Mouse (Mus musculus) layer of hippocampus, postnatal 25 days (tissue): ENCODE data around the gene Lmna. TPM values are rescaled to one million over a fixed set of nuclear protein-coding genes. Genes with fewer than 3 reads are reported as not detected.
A peak's percentile ranks its signal among the peaks of the same experiment; 100 is the strongest.

Source experiments
- DNase-seq, 2 experiments: peaks; one replicate each; pipeline ENCODE4 v3.0.0; 2022; ENCODE audit warnings: mixed read lengths in 2 of 2, low spot score in 1 of 2; ENCODE audit errors: extremely low spot score in 1 of 2
- total RNA-seq, 2 experiments: library from RNA; stranded (reverse); gene quantifications; 2 replicates each; pipeline ENCODE4 v1.2.3; 2021

Lmna gene
- total RNA-seq, 2 experiments from 2014 or later = 35.6 to 38.8 TPM

GRCm38 (mm10) chr3:88502641-88503504, 6.9 kb downstream of the Lmna start:
- DNase-seq = peak; percentile 82 to 85

DNA sequence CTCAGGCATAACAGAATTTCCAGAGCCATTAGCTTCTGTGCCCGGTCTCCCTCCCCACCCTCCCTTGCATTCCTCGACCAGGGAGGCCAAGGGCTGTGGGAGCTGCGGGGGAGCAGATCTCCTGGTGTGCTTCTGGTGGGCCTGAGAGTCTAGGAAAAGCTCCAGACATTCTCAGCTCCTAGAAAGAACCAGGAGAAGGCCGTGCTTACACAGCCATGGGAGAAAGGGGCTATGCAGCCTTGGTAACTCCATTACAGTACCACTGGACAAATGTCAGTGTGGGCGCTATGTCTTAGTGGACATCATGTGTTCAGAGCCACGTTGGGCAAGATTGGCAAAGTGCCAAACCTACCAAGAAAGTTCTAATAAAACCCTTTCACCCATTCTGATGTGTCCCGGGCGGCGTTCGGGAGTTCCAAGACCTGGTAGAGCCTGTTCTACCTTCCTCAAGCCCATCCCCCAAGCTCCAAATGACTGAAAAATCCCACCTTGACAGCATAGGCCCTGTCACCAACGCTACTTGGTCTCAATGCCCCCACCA, 7.7 kb downstream of the Lmna start:
- no peak for DNase-seq

GRCm38 (mm10) chr3:88501366-88502030, 8.3 kb downstream of the Lmna start:
- DNase-seq = no peak

DNA sequence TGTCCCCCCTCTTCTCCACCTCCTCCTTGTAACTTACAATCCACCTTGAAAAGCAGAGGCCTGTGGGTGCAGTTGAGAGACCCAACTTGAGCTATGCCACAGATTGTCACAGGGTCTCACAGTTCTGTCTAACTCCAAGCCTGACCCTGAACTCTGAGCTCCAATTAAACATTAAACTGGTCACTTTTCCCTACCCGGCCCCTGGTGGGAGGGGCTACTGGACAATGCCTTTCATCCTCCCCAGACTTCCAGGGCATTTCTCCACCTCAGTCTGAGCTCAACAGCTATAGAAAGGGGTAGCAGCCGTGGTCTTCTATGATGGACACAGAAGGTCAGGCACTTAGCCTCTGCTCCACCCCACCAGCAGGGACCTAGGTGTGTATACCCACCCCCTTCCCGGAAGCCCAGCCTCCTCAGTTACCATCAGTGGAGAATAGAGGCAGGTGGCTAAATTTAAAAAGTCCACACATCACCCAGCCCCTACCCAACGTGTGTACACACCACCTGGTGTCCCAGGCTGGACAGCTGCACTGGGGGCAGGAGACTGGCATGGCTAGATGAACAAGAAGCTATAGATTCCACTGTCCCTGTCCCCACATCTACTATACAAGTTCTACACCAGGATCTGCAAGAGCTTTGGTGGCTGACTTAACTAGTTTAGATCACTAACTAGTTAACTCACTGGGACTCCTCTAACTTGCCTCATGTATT, 8.9 kb downstream of the Lmna start:
- DNase-seq = no peak

- DNase-seq = no peak
Measured at GRCm38 (mm10) chr3:88500087-88500486, 9.7 kb downstream of the Lmna start.

DNA sequence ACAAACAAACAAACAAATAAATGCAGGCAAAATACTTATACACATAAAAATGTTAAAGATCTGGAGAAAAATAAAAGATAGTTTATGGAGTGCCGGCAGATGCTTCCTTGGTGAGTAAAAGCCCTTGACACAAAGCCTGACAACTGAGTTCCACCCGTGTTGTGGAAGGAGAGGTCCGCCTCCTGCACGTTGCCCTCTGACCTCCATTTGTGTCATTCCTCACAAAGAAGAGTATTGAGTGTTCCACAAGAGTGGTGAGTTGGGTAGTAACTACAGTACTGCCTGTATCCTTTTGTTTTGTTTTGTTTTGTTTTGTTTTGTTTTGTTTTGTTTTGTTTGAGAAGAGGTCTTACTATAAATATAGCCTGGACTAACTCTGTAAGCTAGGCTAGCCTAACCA, 10.2 kb downstream of the Lmna start:
- DNase-seq = no peak

DNA sequence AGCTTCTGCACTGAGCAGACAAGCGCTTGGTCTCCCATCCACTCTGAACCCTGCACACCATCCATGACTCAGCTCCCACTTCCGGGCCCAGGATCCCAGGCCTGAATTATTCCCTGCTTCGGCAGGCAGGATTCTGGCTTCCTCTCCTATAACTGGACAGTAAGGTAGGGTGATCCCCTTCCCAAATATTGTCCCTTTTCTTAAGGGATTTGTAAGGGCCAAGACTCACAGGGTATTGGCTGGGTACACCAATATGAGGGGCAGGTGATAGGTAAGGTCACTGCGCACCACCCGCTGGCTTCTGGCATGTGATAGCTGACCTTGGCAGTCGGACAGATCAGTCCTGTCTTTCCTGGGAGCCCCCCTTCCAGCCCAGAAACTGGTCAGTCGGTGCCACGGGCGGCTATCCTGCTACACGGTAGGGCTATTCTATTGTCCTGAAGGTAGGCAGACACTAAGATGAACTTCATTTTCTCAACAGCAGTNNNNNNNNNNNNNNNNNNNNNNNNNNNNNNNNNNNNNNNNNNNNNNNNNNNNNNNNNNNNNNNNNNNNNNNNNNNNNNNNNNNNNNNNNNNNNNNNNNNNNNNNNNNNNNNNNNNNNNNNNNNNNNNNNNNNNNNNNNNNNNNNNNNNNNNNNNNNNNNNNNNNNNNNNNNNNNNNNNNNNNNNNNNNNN, 13.9 kb downstream of the Lmna start:
- DNase-seq = no peak

- DNase-seq = no peak
Measured at GRCm38 (mm10) chr3:88494836-88495628, 14.7 kb downstream of the Lmna start.

GRCm38 (mm10) chr3:88493706-88494582, 15.8 kb downstream of the Lmna start:
- no peak for DNase-seq

DNA sequence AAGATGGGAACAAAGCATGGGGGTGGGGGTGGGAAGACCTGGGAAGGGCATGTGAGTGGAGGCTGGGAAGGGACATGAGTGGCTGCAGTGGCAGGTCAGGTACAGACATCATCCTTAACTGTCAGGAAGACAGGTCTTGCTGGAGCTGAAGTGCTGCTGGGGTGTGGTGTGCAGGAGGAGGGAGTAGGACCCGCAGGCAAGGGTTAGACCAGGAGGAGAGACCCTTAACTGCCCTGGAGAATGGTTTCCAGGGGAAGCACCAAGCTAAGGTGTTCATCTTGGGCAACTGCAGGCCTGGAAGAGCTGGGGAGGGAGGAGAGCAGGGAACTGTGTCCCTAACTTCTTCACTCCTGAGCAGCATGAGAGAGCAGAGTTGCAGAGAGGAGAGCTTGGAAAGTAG, 22.4 kb downstream of the Lmna start:
- no peak for DNase-seq

DNA sequence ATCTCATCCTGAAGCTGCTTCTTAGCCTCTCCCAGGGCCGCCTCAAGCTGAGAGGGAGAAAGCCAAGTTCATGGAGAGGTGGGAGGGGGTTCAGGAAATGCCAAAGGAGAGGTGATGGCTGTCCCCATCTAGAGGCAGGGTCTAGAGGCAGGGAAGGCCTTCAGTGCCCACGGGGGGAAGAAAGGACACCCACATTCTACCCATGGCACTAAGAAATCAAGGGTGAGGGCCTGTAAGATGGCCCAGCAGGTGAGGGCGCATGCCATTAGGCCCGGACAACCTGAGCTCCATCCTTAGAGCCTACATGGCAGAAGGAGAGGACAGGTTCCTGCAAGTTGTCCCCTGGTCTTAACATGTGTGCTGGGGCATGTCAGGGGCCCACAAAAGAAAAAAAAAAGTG, 22.9 kb downstream of the Lmna start:
- DNase-seq = no peak

DNA sequence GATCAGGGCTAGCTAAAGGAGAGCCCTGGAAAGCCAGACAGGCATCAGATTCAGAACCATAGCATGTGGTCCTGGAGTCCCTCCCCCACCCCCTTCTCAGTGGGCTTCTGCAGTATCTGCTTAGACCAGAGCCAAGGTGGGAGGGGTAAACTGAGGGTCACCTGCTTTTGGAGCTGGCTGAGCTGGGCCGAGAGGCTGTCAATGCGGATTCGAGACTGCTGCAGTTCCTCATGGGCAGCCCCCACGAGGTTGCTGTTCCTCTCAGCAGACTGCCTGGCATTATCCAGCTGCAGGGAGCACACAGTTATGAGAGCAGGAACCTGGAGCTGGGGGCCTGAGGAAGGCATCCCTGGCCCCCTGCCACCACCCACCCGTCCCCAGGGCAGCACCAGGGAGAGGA, 23.7 kb downstream of the Lmna start:
- no peak for DNase-seq

- no peak for DNase-seq
Measured at GRCm38 (mm10) chr3:88484597-88485316, 25.0 kb downstream of the Lmna start.

GRCm38 (mm10) chr3:88483621-88484020, 26.1 kb downstream of the Lmna start:
- DNase-seq = peak; percentile 70 to 85

DNA sequence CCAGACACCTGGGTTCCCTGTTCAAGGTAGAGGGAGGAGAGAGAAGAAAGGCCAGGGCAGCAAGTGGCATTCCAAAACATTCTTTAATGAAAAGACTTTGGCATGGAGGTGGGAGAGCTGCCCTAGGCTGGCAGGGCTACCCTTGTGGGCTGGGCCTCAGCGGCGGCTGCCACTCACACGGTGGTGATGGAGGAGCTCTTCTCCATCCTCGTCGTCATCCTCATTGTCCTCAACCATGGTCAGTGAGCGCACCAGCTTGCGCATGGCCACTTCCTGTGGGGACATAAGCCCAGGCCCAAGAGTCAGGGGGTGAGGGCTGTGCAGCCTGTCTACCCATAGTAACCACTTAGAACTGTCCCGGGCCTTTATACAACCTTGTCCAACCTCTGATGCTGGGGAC, 26.6 kb downstream of the Lmna start:
- DNase-seq = no peak

DNA sequence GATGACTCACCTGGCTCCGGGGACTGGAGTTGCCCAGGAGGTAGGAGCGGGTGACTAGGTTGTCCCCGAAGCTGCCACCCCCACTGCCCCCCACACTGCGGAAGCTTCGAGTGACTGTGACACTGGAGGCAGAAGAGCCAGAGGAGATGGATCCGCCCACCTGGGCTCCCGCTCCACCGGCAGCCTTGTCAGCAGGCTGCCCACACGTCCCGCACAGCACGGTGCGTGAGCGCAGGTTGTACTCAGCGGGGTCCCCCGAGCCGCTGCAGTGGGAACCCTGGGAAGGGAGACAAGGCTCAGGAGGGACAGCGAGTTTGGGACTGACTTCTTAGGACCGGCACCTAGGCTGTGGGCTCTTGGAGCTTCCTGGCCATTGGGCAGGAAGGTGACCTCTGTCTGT, 27.4 kb downstream of the Lmna start:
- DNase-seq = no peak

DNA sequence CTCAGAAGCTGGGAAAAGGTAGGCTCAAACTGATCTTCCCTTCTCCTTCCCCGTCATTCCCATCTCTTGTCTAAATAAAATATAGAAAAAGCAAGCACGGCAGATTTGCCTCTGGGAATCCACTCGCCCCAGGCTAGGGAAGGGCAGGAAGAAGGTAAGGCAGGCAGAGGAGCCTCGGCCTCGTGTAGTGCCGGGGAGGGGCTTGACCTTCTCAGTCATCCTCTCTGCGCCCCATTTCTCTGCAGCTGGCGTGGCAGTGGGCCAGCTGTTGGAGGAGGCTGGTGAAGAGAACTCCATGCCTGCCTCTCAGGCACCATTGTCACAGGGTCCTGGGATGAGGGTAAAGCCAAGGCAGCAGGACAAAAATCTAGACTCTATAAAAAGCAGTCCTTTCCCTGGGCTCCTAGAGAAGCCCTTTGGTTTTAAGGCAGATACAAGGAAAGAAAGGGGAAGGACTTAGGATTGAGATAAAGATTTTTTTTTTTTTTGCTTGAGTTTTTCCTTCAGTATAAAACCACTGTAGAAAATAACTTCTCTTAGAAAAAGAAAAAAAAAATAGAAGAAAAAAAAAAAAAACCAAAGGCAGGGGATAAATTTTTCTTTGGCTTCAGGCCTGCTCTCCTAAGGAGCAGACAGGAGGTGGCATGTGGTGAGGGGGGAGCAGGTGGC, 28.2 kb downstream of the Lmna start:
- DNase-seq = no peak

GRCm38 (mm10) chr3:88480679-88481078, 29.1 kb downstream of the Lmna start:
- no peak for DNase-seq
